Mouse (Mus musculus) intestine, embryonic 14.5 days (tissue): ENCODE measurements around the gene Slamf9. TPM values are rescaled to one million over a fixed set of nuclear protein-coding genes. Genes with fewer than 3 reads are reported as not detected.

Experiments
- polyA plus RNA-seq: library from polyadenylated mRNA; unstranded; fragments of >200 nt; fragmentation: Nextera tagmentation; extraction: Ambion mirVana; gene quantifications from 2 replicates; pipeline ENCODE4 v1.2.1, GENCODE M21; 2014

The Slamf9 gene
- polyA plus RNA-seq, 1 experiment from 2014 or later: 2.0 TPM

Other genes with a start within 250 kb of the Slamf9 start
- not detected in 2 replicates for gene Atp1a4, start 216.9 kb upstream of the Slamf9 start, polyA plus RNA-seq
- gene Igsf8, start 213.7 kb upstream of the Slamf9 start, polyA plus RNA-seq: 47.6 and 48.5 TPM in 2 replicates
- gene Atp1a2, start 177.3 kb upstream of the Slamf9 start, polyA plus RNA-seq: 1.6 and 1.7 TPM in 2 replicates
- 0.04 TPM in 1 of 2 replicates, not detected in the other for gene Kcnj9, start 146.0 kb upstream of the Slamf9 start, polyA plus RNA-seq
- gene Kcnj10, start 134.1 kb upstream of the Slamf9 start, polyA plus RNA-seq: 0.07 and 0.09 TPM in 2 replicates
- 8.7 TPM in 2 replicates for gene Pigm, start 98.8 kb upstream of the Slamf9 start, polyA plus RNA-seq
- gene Igsf9, start 6.4 kb downstream of the Slamf9 start, polyA plus RNA-seq: 40.9 and 44.3 TPM in 2 replicates
- gene Tagln2, start 24.7 kb downstream of the Slamf9 start, polyA plus RNA-seq: 241 TPM in 2 replicates
- gene Cfap45, start 45.4 kb downstream of the Slamf9 start, polyA plus RNA-seq: 1.1 and 1.9 TPM in 2 replicates
- gene Vsig8, start 80.6 kb downstream of the Slamf9 start, polyA plus RNA-seq: 0.27 and 0.35 TPM in 2 replicates
- gene Slamf8, start 115.2 kb downstream of the Slamf9 start, polyA plus RNA-seq: 0.24 and 0.28 TPM in 2 replicates
- not detected in 2 replicates for gene Fcrl6, start 127.2 kb downstream of the Slamf9 start, polyA plus RNA-seq
- 9.7 and 11.8 TPM in 2 replicates for gene Dusp23, start 157.6 kb downstream of the Slamf9 start, polyA plus RNA-seq
- gene Crp, start 222.7 kb downstream of the Slamf9 start, polyA plus RNA-seq: 1.9 and 2.5 TPM in 2 replicates